Mouse (Mus musculus): ENCODE measurements around the gene Upf1.
A peak's percentile ranks its signal among the peaks of the same experiment; 100 is the strongest.

The Upf1 gene

GRCm38 (mm10) chr8:70353194-70353817, at the start of gene Upf1:
Gene Upf1 (minus strand): TSS chr8:70353278.
- peak; percentile 96 for DNase-seq (ENCODE audit: low read depth, low spot score)

GRCm38 (mm10) chr8:70397611-70398563, 44.8 kb upstream of the Upf1 start:
- DNase-seq (ENCODE audit: low read depth, low spot score), result no peak

- no peak for DNase-seq (ENCODE audit: low read depth, low spot score)
These were observed 43.1 kb upstream of the Upf1 start for GRCm38 (mm10) chr8:70396184-70396583.

- DNase-seq (ENCODE audit: low read depth, low spot score), result no peak
These were observed 42.6 kb upstream of the Upf1 start for GRCm38 (mm10) chr8:70395649-70396048.

- no peak for DNase-seq (ENCODE audit: low read depth, low spot score)
These were observed 41.4 kb upstream of the Upf1 start for GRCm38 (mm10) chr8:70394269-70394998.

- no peak for DNase-seq (ENCODE audit: low read depth, low spot score)
These were observed 40.0 kb upstream of the Upf1 start for GRCm38 (mm10) chr8:70393087-70393486.

- DNase-seq (ENCODE audit: low read depth, low spot score), result no peak
These were observed 36.6 kb upstream of the Upf1 start for GRCm38 (mm10) chr8:70389678-70390077.

GRCm38 (mm10) chr8:70383287-70383686, 30.2 kb upstream of the Upf1 start:
- no peak for DNase-seq (ENCODE audit: low read depth, low spot score)

GRCm38 (mm10) chr8:70380069-70380468, 27.0 kb upstream of the Upf1 start:
- DNase-seq (ENCODE audit: low read depth, low spot score), result no peak

- no peak for DNase-seq (ENCODE audit: low read depth, low spot score)
These were observed 24.0 kb upstream of the Upf1 start for GRCm38 (mm10) chr8:70377049-70377448.

- DNase-seq (ENCODE audit: low read depth, low spot score), result no peak
These were observed 23.2 kb upstream of the Upf1 start for GRCm38 (mm10) chr8:70376275-70376741.

- no peak for DNase-seq (ENCODE audit: low read depth, low spot score)
These were observed 22.3 kb upstream of the Upf1 start for GRCm38 (mm10) chr8:70375212-70375859.

GRCm38 (mm10) chr8:70374318-70374927, 21.3 kb upstream of the Upf1 start:
- DNase-seq (ENCODE audit: low read depth, low spot score), result no peak

GRCm38 (mm10) chr8:70373397-70374317, 20.6 kb upstream of the Upf1 start, which contains the start of gene Comp:
Gene Comp (plus strand): TSS chr8:70373558.
- DNase-seq (ENCODE audit: low read depth, low spot score), result no peak

GRCm38 (mm10) chr8:70371951-70372350, 18.9 kb upstream of the Upf1 start:
- DNase-seq (ENCODE audit: low read depth, low spot score), result no peak

GRCm38 (mm10) chr8:70370476-70370875, 17.4 kb upstream of the Upf1 start:
- DNase-seq (ENCODE audit: low read depth, low spot score), result no peak

GRCm38 (mm10) chr8:70366588-70366987, 13.5 kb upstream of the Upf1 start:
- no peak for DNase-seq (ENCODE audit: low read depth, low spot score)

- no peak for DNase-seq (ENCODE audit: low read depth, low spot score)
These were observed 11.0 kb upstream of the Upf1 start for GRCm38 (mm10) chr8:70364066-70364465.

- no peak for DNase-seq (ENCODE audit: low read depth, low spot score)
These were observed 8.5 kb upstream of the Upf1 start for GRCm38 (mm10) chr8:70361484-70362032.

- DNase-seq (ENCODE audit: low read depth, low spot score), result no peak
These were observed 7.7 kb upstream of the Upf1 start for GRCm38 (mm10) chr8:70360769-70361168.
